Mouse (Mus musculus) stomach, embryonic 14.5 days (tissue): ENCODE measurements around the gene Scaf8. TPM values are rescaled to one million over a fixed set of nuclear protein-coding genes. Genes with fewer than 3 reads are reported as not detected.
A peak's percentile ranks its signal among the peaks of the same experiment; 100 is the strongest.

Source experiments
- ATAC-seq: fragments of 200-750 bp; cut with Nextera tagmentation; 2 replicates; pipeline ENCODE4 v1.8.0; 2017; ENCODE audit warnings: low read depth, moderate TSS enrichment; ENCODE audit not compliant: insufficient number of reproducible peaks, insufficient read depth, low FRiP score
- H3K27ac ChIP-seq: fragments of 300-500 bp; sonication (generic); 2 replicates; pipeline ENCODE4 v1.5.1; 2014; ENCODE audit warnings: mild to moderate bottlenecking, low read length, moderate library complexity, mixed read lengths
- H3K27me3 ChIP-seq: fragments of 300-500 bp; sonication (generic); 2 replicates; pipeline ENCODE4 v1.6.1; 2014; ENCODE audit warnings: low read length, control low read depth, mixed read lengths; ENCODE audit not compliant: control insufficient read depth, insufficient read depth
- H3K36me3 ChIP-seq: fragments of 300-500 bp; sonication (generic); 2 replicates; pipeline ENCODE4 v1.6.1; 2014; ENCODE audit warnings: mild to moderate bottlenecking, control low read depth, low read length, moderate library complexity, mixed read lengths; ENCODE audit not compliant: control insufficient read depth, insufficient read depth
- H3K4me1 ChIP-seq: fragments of 300-500 bp; sonication (generic); 2 replicates; pipeline ENCODE4 v1.6.1; 2014; ENCODE audit warnings: low read length, control low read depth, mixed read lengths; ENCODE audit not compliant: control insufficient read depth, insufficient read depth
- H3K4me2 ChIP-seq: fragments of 300-500 bp; sonication (generic); replicated peaks from 2 replicates; pipeline ENCODE4 v1.6.1; 2014; ENCODE audit warnings: low read depth, low read length, control low read depth
- H3K4me3 ChIP-seq: fragments of 300-500 bp; sonication (generic); 2 replicates; pipeline ENCODE4 v1.5.1; 2014; ENCODE audit warnings: low read depth, low read length, control low read depth
- H3K9ac ChIP-seq: fragments of 300-500 bp; sonication (generic); replicated peaks from 2 replicates; pipeline ENCODE4 v1.6.1; 2014; ENCODE audit warnings: low read depth, mild to moderate bottlenecking, control low read depth, low read length, moderate library complexity, mixed read lengths
- H3K9me3 ChIP-seq: fragments of 300-500 bp; sonication (generic); 2 replicates; pipeline ENCODE4 v1.6.1; 2016; ENCODE audit warnings: low read depth, low read length, control low read depth; ENCODE audit not compliant: control insufficient read depth
- WGBS: fragments of 180-500 bp; shearing (Covaris S2); extraction: QIAGEN DNeasy Blood & Tissue Kit; methylation state at CpG from one replicate; pipeline ENCODE4 v1.1.7; 2014; 5-methylcytosine and 5-hydroxymethylcytosine counted together
- polyA plus RNA-seq: library from polyadenylated mRNA; unstranded; fragments of >200 nt; fragmentation: Nextera tagmentation; extraction: Ambion mirVana; gene quantifications from 2 replicates; pipeline ENCODE4 v1.2.1, GENCODE M21; 2014

Scaf8 gene
- polyA plus RNA-seq, 1 experiment from 2014 or later = 26.6 TPM

DNA sequence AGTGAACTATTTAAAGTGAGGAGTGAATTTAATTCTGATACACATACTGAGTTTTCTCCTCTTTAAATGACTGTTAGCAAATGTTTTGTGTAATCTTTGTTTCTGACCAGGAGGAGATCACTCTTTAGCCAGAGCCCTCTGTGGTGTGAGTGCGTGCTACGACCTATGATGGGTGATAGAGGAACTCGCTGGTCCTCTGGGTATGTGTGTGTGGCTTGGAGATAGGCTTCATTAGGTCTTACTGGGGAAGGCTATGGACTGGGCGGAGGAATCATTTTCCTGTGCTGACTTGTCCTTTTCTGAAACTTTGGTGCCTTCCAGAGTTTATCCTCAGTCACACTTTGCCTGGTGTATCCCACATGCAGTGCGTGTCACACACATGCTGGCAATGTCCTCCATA is 102.3 kb downstream of the Scaf8 start:
- Histone ChIP-seq H3K4me3 (no peak overlapping the region), H3K36me3 (peaks cover 11% of the 10 kb centered on the region), H3K9ac (no peak overlapping the region), H3K4me2 (no peak overlapping the region), H3K27me3 (no peaks in the 10 kb centered on the region), H3K27ac (no peak overlapping the region), H3K9me3 (no peaks in the 10 kb centered on the region), H3K4me1 (no peaks in the 10 kb centered on the region)
- WGBS = 89% methylated on average over 5 of the region's 5 CpGs
- no peak for ATAC-seq

DNA sequence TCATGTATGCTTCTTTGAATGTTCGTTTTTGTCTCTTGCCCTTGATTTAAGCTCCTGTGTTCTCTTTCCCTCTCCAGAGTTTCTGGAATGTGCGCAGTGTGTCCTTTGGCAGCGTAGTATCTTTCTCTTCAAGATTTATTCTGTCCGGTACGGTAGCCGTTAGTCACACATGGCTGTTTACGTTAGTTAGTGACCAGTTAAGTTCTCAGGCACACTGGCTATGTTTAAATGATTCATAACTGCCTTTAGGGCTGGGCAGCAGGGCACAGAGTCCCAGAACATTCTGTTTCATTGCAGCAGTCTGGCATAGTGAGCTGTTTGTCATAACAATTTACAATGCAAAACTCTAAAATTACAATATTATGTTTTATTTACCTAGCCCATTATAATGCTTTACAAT is 103.6 kb downstream of the Scaf8 start:
- ATAC-seq = no peak
- WGBS = 58% methylated on average over 7 of the region's 7 CpGs
- H3K4me3 ChIP-seq = no peak overlapping the region

DNA sequence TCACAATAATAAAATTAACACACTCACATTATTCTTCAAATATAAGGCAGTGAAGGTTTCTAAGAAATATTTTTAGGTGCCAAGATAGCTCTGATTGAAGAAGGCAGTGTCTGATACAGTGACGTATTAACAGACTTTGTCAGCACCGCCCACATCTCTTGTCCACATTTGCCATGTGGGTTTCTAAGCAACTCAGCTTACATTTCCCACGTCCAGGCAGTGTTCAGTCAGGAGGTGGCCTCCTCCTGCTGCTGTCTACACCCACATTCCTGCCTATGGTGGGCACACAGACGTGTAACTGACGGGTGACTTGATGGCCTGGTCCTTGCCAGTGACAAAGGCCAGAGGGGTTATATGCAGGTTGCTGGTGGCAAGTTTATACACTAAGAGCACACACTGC is 104.1 kb downstream of the Scaf8 start:
- Histone ChIP-seq H3K4me3 (no peak overlapping the region), H3K27ac (no peak overlapping the region), H3K9me3 (no peaks in the 10 kb centered on the region), H3K9ac (no peak overlapping the region), H3K27me3 (no peaks in the 10 kb centered on the region), H3K4me1 (no peaks in the 10 kb centered on the region), H3K4me2 (no peak overlapping the region), H3K36me3 (peaks cover 7% of the 10 kb centered on the region; the same call in 1 of the 2 replicates)
- ATAC-seq = peak; percentile 42; the same call in 1 of the 2 replicates
- WGBS = 60% methylated on average over 5 of the region's 5 CpGs

More for the DNA sequence above, 103.6 kb downstream of the Scaf8 start:
- H3K4me1 ChIP-seq = no peaks in the 10 kb centered on the region
- H3K4me2 ChIP-seq = no peak overlapping the region
- H3K27me3 ChIP-seq = no peaks in the 10 kb centered on the region
- H3K9me3 ChIP-seq = no peaks in the 10 kb centered on the region
- H3K9ac ChIP-seq = no peak overlapping the region
- no peak overlapping the region for H3K27ac ChIP-seq
- peaks cover 7% of the 10 kb centered on the region; the same call in 1 of the 2 replicates for H3K36me3 ChIP-seq

- WGBS = 67% methylated on average over 11 of the region's 11 CpGs
- Histone ChIP-seq H3K36me3 (peaks cover 2% of the 10 kb centered on the region; the same call in 1 of the 2 replicates), H3K27me3 (no peaks in the 10 kb centered on the region), H3K4me3 (no peak overlapping the region), H3K4me2 (no peak overlapping the region), H3K9me3 (no peaks in the 10 kb centered on the region), H3K4me1 (no peaks in the 10 kb centered on the region), H3K27ac (no peak overlapping the region), H3K9ac (no peak overlapping the region)
- ATAC-seq = no peak
Observed at GRCm38 (mm10) chr17:3220201-3220600, 105.4 kb downstream of the Scaf8 start.

DNA sequence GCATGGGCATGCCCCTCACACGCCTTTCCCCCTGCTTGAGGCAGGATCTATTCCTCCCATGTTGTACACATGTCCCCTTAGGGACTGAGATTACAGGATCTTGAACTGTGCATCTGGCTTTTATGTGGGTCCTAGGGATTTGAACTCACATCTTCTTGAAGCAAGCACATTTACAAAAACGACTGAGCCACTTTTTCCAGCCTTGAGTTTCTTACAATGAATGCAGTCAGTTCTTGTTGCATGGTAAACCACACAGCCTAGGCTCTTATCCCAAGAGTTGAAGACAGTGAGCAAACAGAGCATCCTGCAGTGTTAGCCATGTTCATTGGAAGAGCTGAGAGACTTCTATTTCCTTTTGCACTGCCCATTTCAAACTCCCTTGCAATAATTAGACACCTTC is 108.3 kb downstream of the Scaf8 start:
- peaks cover 3% of the 10 kb centered on the region; the same call in 1 of the 2 replicates for H3K36me3 ChIP-seq
- no peak overlapping the region for H3K27ac ChIP-seq
- H3K4me1 ChIP-seq = no peaks in the 10 kb centered on the region
- WGBS = 59% methylated on average over 2 of the region's 2 CpGs
- no peaks in the 10 kb centered on the region for H3K27me3 ChIP-seq
- H3K9me3 ChIP-seq = no peaks in the 10 kb centered on the region
- ATAC-seq = no peak
- no peak overlapping the region for H3K9ac ChIP-seq
- H3K4me3 ChIP-seq = no peak overlapping the region
- H3K4me2 ChIP-seq = no peak overlapping the region

- H3K4me2 ChIP-seq = no peak overlapping the region
- peaks cover 3% of the 10 kb centered on the region; the same call in 1 of the 2 replicates for H3K36me3 ChIP-seq
- no peak for ATAC-seq
- no peak overlapping the region for H3K4me3 ChIP-seq
- 74% methylated on average over 3 of the region's 3 CpGs for WGBS
- H3K4me1 ChIP-seq = no peaks in the 10 kb centered on the region
- no peaks in the 10 kb centered on the region for H3K27me3 ChIP-seq
- no peak overlapping the region for H3K27ac ChIP-seq
- no peaks in the 10 kb centered on the region for H3K9me3 ChIP-seq
- no peak overlapping the region for H3K9ac ChIP-seq
Observed at GRCm38 (mm10) chr17:3223721-3224120, 108.9 kb downstream of the Scaf8 start.

DNA sequence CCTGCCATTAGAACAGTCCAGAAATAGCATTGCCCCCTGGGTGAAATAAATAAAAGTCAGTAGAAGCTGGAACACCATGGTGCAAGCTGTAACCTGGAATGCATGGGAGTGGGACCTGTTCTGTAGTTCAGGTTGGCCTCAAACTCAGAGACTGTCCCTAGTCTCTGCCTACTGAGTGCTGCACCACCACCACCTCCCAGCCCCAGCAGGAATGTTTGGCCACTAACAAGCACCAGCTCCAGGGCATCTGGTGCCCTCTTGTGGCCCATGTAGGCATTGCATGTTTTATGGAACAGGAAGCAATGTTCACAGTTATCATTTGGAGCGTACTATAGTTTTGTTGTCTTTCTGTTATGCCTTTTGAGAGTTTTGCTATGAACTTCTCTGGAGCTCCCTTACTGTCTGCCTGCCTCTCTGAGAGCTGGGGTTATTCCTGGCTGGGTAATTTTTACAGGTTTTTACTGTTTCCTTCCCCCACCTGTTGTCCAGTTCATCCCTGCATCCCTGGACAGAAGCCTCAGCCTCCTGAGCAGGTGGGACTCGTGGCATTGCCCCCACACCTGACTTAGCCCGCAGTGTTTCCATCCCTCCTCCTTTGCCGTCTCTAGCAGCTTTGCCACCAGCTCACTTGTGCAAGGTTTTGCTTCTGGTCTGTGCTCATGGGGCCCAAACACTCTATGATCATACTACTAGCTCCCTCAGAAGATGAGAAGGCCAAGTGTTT is 109.8 kb downstream of the Scaf8 start:
- H3K9me3 ChIP-seq = no peaks in the 10 kb centered on the region
- no peaks in the 10 kb centered on the region for H3K27me3 ChIP-seq
- H3K36me3 ChIP-seq = peaks cover 3% of the 10 kb centered on the region; the same call in 1 of the 2 replicates
- no peak overlapping the region for H3K27ac ChIP-seq
- ATAC-seq = peak; percentile 79; the same call in 1 of the 2 replicates
- no peak overlapping the region for H3K4me2 ChIP-seq
- H3K9ac ChIP-seq = no peak overlapping the region
- H3K4me3 ChIP-seq = no peak overlapping the region
- H3K4me1 ChIP-seq = no peaks in the 10 kb centered on the region
- 61% methylated on average over 4 of the region's 4 CpGs for WGBS

- peaks cover 6% of the 10 kb centered on the region for H3K36me3 ChIP-seq
- ATAC-seq = peak; percentile 37; the same call in 1 of the 2 replicates
- H3K4me3 ChIP-seq = no peak overlapping the region
- H3K9ac ChIP-seq = no peak overlapping the region
- H3K27ac ChIP-seq = no peak overlapping the region
- 76% methylated on average over 17 of the region's 17 CpGs for WGBS
- H3K9me3 ChIP-seq = no peaks in the 10 kb centered on the region
- H3K4me1 ChIP-seq = no peaks in the 10 kb centered on the region
- H3K4me2 ChIP-seq = no peak overlapping the region
- no peaks in the 10 kb centered on the region for H3K27me3 ChIP-seq
Observed at GRCm38 (mm10) chr17:3230231-3231000, 115.6 kb downstream of the Scaf8 start.
